Mouse (Mus musculus): ENCODE data around the gene Snx27.

Gene Snx27

GRCm38 (mm10) chr3:94477444-94477843, 105.1 kb downstream of the Snx27 start:
- DNase-seq (ENCODE audit: low spot score): no peak

DNA sequence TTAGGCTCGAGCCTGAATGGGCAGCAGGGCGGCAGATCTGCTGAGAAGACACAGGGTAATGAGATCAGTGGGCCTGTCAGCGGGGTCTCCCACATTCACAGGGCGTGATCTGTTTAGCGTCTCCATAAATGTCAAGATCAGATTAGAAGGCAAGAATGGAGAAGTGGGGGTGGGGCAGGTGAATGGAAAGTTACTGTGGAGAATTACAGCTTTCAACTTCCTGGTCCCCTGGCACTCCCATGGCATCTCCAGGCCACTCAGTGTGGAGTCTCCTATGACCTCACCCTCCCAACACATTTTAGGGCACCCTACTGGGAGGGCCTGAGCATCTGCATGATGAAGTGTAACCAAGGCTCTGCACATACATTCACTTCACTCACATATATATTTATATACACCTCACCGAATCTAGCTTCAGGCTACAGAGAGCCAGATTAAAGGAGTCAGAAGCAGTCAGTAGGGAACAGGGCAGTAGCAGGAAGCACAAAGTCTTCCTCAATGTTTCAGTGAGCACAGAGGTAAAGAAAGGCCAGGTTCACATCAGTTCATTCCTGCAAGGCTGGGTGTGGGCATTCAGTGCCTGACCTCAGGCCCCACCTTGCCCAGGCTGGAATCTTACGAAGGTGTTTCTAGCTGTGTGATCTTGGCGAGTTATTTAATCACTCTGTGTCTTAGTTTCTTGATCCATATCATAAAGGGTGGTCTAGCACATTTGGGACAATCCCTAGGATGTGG, 106.0 kb downstream of the Snx27 start:
- no peak for DNase-seq (ENCODE audit: low spot score)

DNA sequence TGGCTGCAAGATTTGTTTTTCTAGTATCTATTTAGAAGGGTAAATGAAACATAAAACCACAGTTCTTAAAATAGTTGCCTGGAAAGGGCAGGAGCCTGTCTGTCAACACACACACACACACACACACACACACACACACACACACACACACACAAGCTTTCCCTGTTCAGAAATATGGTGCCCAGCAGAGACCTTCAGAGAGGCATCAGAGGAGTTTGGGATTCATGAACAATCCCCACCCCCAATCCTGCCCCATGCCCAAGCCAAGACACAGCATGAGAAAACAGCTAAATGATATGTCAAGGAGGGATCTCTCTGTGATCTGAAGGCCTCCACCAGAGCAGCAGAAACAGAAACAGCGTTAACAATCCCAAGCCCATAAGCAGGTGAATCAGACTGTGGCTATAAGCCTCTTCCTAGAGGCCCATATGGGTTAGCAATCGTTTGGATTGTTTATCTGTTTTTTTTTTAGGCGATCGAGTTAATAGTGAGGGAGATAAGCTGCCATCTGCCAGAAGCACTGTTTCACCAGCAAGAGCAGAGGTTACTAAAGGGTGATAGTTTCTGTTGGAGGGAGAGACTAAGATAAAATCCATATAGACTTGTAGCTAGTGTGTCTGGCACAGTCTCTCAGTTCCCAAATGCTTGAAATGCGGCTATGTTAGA, 108.8 kb downstream of the Snx27 start:
- no peak for DNase-seq (ENCODE audit: low spot score)

DNA sequence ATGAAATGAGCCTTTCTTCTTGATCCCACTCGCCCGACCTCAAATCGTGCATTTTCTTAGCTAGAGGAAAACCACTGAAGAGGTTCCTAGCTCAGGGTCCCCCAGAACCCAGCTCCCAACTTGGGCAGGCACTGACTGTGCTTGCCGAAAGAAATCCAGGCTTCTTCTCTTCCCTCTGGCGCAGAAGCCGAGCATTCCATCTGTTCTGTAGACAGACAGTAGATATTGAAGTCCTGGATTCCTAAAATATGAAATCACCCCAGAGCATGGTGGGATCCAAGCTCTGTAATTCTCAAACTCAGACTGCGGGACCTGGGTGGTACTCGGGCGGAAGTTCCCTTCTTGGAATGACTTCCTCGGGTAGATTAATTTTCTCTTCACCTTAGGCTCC, 109.4 kb downstream of the Snx27 start:
- no peak for DNase-seq (ENCODE audit: low spot score)

DNA sequence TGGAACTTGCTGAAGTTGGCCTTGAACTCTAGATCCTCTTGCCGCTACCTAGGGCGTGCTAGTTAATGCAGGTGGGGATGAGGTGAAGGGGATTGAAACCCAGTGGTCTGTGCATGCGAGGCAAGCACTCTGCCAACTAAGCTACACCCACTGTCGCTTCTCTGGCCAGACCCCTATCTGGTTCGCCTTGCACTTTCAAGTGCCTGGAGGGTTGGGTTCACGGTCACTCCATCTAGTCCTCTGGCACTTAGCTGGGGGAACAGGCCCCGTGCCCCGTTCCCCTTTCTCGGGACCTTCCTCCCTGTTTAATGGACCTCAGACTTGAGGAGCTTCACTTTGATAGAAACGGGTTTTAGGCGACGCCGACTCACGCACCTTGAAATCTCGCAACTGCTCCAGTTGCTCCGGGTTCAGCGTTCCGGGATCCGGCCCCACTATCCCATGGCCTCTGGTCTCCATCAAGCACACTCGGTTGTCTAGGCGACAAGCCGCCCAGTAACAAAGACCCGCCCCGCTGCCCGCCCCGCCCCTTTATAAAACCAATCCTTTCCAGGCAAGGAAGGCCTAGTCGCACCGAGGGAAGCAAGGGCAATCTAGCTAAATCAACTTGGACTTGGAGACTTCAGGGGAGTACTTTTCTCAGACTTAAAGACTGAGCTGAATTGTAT, 109.9 kb downstream of the Snx27 start:
- DNase-seq (ENCODE audit: low spot score): peak; percentile 33

DNA sequence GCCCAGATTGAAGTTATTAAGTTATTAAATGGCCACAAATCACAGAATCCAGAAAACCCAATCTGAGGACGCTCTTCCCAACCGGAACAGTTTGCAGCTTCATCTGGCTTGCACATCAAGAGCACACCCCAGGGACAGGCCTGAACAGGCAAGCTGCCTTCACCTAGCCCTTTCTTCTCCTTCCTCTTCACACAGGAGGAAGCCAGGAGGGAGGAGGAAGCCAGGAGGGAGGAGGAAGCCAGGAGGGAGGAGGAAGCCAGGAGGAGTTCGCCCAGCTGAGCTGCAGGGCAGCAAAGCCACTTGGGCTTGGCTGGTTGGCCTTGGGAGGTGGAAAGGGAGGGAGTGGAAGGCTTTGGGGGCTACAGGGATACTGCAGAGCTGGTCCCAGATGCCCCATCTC, 113.6 kb downstream of the Snx27 start:
- DNase-seq (ENCODE audit: low spot score): no peak

DNA sequence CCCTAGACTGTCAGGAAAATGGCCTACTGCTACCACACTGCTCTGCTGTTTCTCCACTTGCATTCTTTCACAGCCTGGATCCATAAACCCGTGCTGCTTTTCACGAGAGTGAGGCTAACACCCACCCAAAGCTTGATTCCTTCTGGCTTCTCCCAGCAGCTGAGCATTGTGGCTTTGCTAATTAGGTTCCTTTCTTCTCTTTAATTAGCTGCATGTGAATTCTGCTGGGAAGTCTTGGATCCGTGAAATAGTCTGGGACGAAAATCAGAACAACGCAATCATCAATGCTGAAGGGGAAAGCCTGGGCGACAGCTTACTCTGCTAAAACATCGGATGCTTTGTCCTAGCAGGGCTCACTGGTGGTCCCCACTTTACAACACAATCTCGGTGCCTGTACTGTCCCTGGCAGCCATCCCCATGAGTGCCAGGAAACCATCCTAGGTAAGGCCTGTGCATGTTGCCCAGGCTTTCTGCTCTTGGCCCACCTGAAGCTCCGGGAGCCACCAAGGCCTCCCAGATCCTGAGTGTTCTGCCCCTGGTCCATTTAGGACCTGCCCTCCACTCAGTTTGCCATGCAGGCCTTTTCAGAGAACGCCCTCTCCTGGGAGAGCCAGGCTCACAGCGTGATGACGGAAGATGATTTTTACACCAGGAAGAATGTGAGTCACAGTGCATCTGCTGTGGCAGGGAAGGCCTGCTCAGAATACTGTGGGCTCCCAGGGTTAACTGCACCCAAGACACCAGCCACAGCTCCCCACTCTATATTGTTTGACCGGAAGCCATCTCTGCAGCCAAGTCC, 116.7 kb downstream of the Snx27 start:
- DNase-seq (ENCODE audit: low spot score): no peak

- DNase-seq (ENCODE audit: low spot score): no peak
These were observed 118.5 kb downstream of the Snx27 start for GRCm38 (mm10) chr3:94463926-94464578.

DNA sequence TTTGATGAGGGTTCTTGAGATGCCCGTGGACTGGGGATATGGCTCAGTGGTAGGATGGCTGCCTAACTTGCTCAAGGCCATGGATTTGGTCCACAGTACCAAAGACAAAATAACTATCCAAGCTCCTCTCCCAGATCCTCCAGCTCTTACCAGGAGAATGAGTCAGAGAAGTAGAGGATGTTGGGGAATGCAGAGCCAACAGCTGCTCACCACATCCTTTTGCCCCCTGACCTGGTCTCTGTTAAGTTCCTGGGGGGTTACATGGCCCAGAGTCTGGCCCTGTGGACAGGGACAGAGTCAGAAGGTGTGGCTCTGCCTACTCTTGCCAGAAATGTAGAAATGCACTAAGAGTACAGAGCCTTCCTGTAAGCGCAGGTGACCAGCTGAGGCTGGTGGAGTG, 122.7 kb downstream of the Snx27 start:
- DNase-seq (ENCODE audit: low spot score): no peak

DNA sequence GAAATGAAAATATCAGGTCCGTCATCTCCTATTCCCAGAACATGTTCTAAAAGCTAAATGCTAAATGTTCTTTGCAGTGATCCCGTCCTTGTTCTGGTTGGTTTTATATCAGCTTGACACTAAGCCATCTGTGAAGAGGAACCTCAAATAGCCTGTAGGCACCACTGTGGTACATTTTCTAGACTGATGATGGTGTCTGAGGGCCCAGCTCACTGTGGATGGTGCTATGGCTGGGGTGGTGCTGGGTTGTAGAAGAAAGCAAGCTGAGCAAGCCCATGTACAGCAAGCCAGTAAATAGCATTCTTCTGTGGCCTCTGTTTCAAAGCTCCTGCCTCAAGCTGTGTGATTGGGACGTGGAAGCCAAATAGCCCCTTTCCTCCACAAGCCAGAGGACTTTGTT, 125.5 kb downstream of the Snx27 start:
- DNase-seq (ENCODE audit: low spot score): no peak

GRCm38 (mm10) chr3:94456529-94457000, 126.0 kb downstream of the Snx27 start:
- DNase-seq (ENCODE audit: low spot score): peak; percentile 72

DNA sequence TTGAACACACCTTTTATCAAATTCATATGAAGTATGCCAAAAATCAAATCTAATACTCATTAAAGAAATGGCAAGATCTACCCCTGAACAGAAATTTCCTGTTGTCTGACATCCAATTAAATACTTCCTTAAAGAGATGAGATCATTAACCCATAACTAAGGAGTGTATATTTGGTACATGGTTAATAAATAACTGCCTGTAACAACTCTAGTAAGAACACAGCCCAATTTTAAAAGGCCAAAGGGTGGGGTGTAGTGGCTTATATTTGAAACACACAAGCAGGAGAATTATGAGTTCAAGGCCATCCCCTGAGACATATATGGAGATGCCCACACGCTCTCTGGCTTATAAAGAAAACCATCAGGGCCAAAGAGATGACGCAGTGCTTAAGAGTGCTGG, 133.1 kb downstream of the Snx27 start:
- DNase-seq (ENCODE audit: low spot score): no peak
